Mouse (Mus musculus): ENCODE results near the gene Arid5b.

DNA sequence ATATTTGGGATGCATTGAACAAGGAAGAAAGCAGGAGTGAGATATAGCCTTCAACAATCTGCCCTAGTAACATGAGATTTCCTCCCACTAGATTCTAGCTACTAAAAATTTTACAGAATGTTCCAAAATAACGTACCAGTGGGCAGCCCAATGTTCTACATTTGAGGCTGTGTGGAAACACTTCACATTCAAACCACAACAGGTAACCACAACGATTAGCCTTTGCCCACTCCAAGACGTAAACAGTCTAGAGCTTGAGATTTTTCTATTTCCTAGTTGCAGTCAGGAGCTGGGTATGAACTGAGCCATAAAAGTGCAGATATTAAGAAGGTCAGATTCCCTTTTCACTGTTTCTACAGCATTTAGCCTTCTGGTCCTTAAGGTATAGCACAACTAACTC, 56.5 kb downstream of the Arid5b start:
- TF ChIP-seq CTCF (conservative IDR thresholded peaks at IDR 0.05; ENCODE audit: low read length), result no peak
- TF ChIP-seq NANOG (IDR thresholded peaks at IDR 0.05; ENCODE audit: borderline replicate concordance, low read length), result no peak
- no peak for TF ChIP-seq POU5F1 (IDR thresholded peaks at IDR 0.05; ENCODE audit: borderline replicate concordance, low read length)

Data from E14TG2a.4 (cell line).